Mouse (Mus musculus) cerebellum, adult (tissue): ENCODE data around the gene Tmcc2.
A peak's percentile ranks its signal among the peaks of the same experiment; 100 is the strongest.
"Not testable (repeated sequence)": the region's sequence is repeated elsewhere in the genome, so short reads cannot be mapped to it uniquely, and the experiment has no call there.

Experiments used
- ATAC-seq: cut with Nextera tagmentation; 2 replicates; pipeline ENCODE4 v1.9.2; 2017; ENCODE audit warnings: mild to moderate bottlenecking, moderate library complexity, mixed read lengths; ENCODE audit not compliant: insufficient number of reproducible peaks, low FRiP score, low TSS enrichment

Tmcc2 gene

GRCm38 (mm10) chr1:132371298-132372081 lies 19.6 kb downstream of the Tmcc2 start:
- ATAC-seq: no peak

- ATAC-seq: no peak
These were observed 20.4 kb downstream of the Tmcc2 start for GRCm38 (mm10) chr1:132370681-132371173.

- peak; percentile 72 for ATAC-seq
These were observed 23.2 kb downstream of the Tmcc2 start for GRCm38 (mm10) chr1:132367692-132368506.

- ATAC-seq: no peak
These were observed 24.1 kb downstream of the Tmcc2 start for GRCm38 (mm10) chr1:132366937-132367336.

- no peak for ATAC-seq
These were observed 24.8 kb downstream of the Tmcc2 start for GRCm38 (mm10) chr1:132366235-132366634.

- no peak for ATAC-seq
These were observed 25.4 kb downstream of the Tmcc2 start for GRCm38 (mm10) chr1:132365645-132366044.

GRCm38 (mm10) chr1:132364896-132365557 lies 26.1 kb downstream of the Tmcc2 start:
- peak; percentile 52 for ATAC-seq

GRCm38 (mm10) chr1:132364388-132364787 lies 26.7 kb downstream of the Tmcc2 start:
- no peak for ATAC-seq

GRCm38 (mm10) chr1:132361959-132362358 lies 29.1 kb downstream of the Tmcc2 start:
- ATAC-seq: no peak

- ATAC-seq: no peak
These were observed 34.2 kb downstream of the Tmcc2 start for GRCm38 (mm10) chr1:132356841-132357240.

- ATAC-seq: peak; percentile 56
These were observed 35.2 kb downstream of the Tmcc2 start for GRCm38 (mm10) chr1:132355841-132356242.

- no peak for ATAC-seq
These were observed 35.9 kb downstream of the Tmcc2 start for GRCm38 (mm10) chr1:132355162-132355601.

- no peak for ATAC-seq
These were observed 36.8 kb downstream of the Tmcc2 start for GRCm38 (mm10) chr1:132354234-132354633.

- ATAC-seq: no peak
These were observed 37.7 kb downstream of the Tmcc2 start for GRCm38 (mm10) chr1:132353389-132353788.

- ATAC-seq: no peak
These were observed 40.0 kb downstream of the Tmcc2 start for GRCm38 (mm10) chr1:132351058-132351457.

- ATAC-seq: not testable (repeated sequence)
These were observed 41.5 kb downstream of the Tmcc2 start for GRCm38 (mm10) chr1:132349601-132350000.

- not testable (repeated sequence) for ATAC-seq
These were observed 42.0 kb downstream of the Tmcc2 start for GRCm38 (mm10) chr1:132349049-132349448.

GRCm38 (mm10) chr1:132348401-132348800 lies 42.7 kb downstream of the Tmcc2 start:
- no peak for ATAC-seq

GRCm38 (mm10) chr1:132346951-132347350 lies 44.1 kb downstream of the Tmcc2 start:
- ATAC-seq: no peak

- ATAC-seq: no peak
These were observed 44.8 kb downstream of the Tmcc2 start for GRCm38 (mm10) chr1:132346134-132346851.
